Mouse (Mus musculus) CH12.LX (cell line): Measurements from ENCODE around the gene Rp9. TPM values are rescaled to one million over a fixed set of nuclear protein-coding genes. Genes with fewer than 3 reads are reported as not detected.
"Not testable (repeated sequence)": the region's sequence is repeated elsewhere in the genome, so short reads cannot be mapped to it uniquely, and the experiment has no call there.

Experiments used
- DNase-seq: peaks from one replicate; pipeline ENCODE4 v3.0.0-alpha.2; 2013; ENCODE audit errors: extremely low read depth
- H3K27ac ChIP-seq: 2 replicates; pipeline ENCODE4 v1.5.1; 2012; ENCODE audit warnings: low read depth, mild to moderate bottlenecking, control low read depth, moderate library complexity; ENCODE audit not compliant: insufficient read depth
- H3K27me3 ChIP-seq: replicated peaks from 2 replicates; pipeline ENCODE3; 2012; ENCODE audit warnings: inconsistent platforms
- H3K36me3 ChIP-seq, 2 experiments: replicated peaks in 1 of 2; 2 replicates each; pipeline versions ENCODE3 to v1.6.1; 2012; ENCODE audit warnings: inconsistent platforms in 1 of 2, low read length in 1 of 2, mild to moderate bottlenecking in 1 of 2, mixed read lengths in 1 of 2, moderate library complexity in 1 of 2; ENCODE audit not compliant: control insufficient read depth in 1 of 2, insufficient read depth in 1 of 2
- H3K4me1 ChIP-seq, 2 experiments: 2 replicates each; pipeline ENCODE4 v1.6.1; 2012; ENCODE audit warnings: inconsistent platforms in 1 of 2, moderate library complexity in 1 of 2; ENCODE audit not compliant: insufficient read depth in 2 of 2, control insufficient read depth in 1 of 2
- H3K4me2 ChIP-seq: 2 replicates; pipeline ENCODE4 v1.6.1; 2012; ENCODE audit warnings: low read depth, mild to moderate bottlenecking, control low read depth; ENCODE audit not compliant: poor library complexity, insufficient read depth, severe bottlenecking
- H3K4me3 ChIP-seq, 3 experiments: fragments of 150-350 bp in 1 of 3; sonication (generic) in 1 of 3; replicated peaks in 1 of 3; 2 replicates each; pipeline versions ENCODE3 to v1.5.1; 2011 to 2012; ENCODE audit warnings: low read depth in 2 of 3, low read length in 2 of 3, mild to moderate bottlenecking in 2 of 3, moderate library complexity in 2 of 3, control low read depth in 1 of 3, improper control_type of control experiment in 1 of 3, inconsistent platforms in 1 of 3, mixed read lengths in 1 of 3; ENCODE audit not compliant: poor library complexity in 1 of 3
- H3K79me2 ChIP-seq: replicated peaks from 2 replicates; pipeline ENCODE4 v1.6.1; 2012; ENCODE audit warnings: mild to moderate bottlenecking, moderate library complexity; ENCODE audit not compliant: control insufficient read depth, poor library complexity, insufficient read depth, severe bottlenecking; ENCODE audit errors: extremely low read depth
- H3K9ac ChIP-seq: 2 replicates; pipeline ENCODE4 v1.6.1; 2012; ENCODE audit warnings: low read depth, mild to moderate bottlenecking, control low read depth, moderate library complexity; ENCODE audit not compliant: insufficient read depth
- H3K9me3 ChIP-seq: replicated peaks from 2 replicates; pipeline ENCODE3; 2012; ENCODE audit warnings: low read length, inconsistent platforms, mixed read lengths
- BHLHE40 ChIP-seq: IDR thresholded peaks from 2 replicates; pipeline ENCODE4 v1.6.1; 2011; ENCODE audit warnings: mild to moderate bottlenecking, low read depth, low read length, improper control_type of control experiment
- CTCF ChIP-seq, 2 experiments: IDR thresholded peaks in 1 of 2; conservative IDR thresholded peaks in 1 of 2; 2 replicates each; pipeline ENCODE4 v1.5.1; 2011 to 2012; ENCODE audit warnings: low read depth in 2 of 2, low read length in 2 of 2, improper control_type of control experiment in 1 of 2, inconsistent platforms in 1 of 2, mild to moderate bottlenecking in 1 of 2, moderate library complexity in 1 of 2
- ETS1 ChIP-seq: conservative IDR thresholded peaks from 2 replicates; pipeline ENCODE4 v1.6.1; 2012; ENCODE audit warnings: low read depth, mild to moderate bottlenecking, inconsistent platforms, low read length, improper control_type of control experiment, moderate library complexity
- MAFK ChIP-seq: IDR thresholded peaks from 2 replicates; pipeline ENCODE4 v1.6.1; 2011; ENCODE audit warnings: low read length, improper control_type of control experiment; ENCODE audit not compliant: insufficient replicate concordance
- MAZ ChIP-seq: IDR thresholded peaks from 2 replicates; pipeline ENCODE4 v1.6.1; 2012; ENCODE audit warnings: low read depth, mild to moderate bottlenecking, inconsistent platforms, low read length, improper control_type of control experiment, moderate library complexity
- MEF2A ChIP-seq: IDR thresholded peaks from 2 replicates; pipeline ENCODE4 v1.6.1; 2014; ENCODE audit warnings: low read depth, mild to moderate bottlenecking, inconsistent platforms, low read length, improper control_type of control experiment, borderline replicate concordance
- MXI1 ChIP-seq: IDR thresholded peaks from 2 replicates; pipeline ENCODE4 v1.6.1; 2011; ENCODE audit warnings: mild to moderate bottlenecking, low read depth, low read length, improper control_type of control experiment
- MYC ChIP-seq: IDR thresholded peaks from 2 replicates; pipeline ENCODE4 v1.6.1; 2011; ENCODE audit warnings: low read depth, mild to moderate bottlenecking, improper control_type of control experiment, low read length
- POLR2A ChIP-seq: IDR thresholded peaks from 2 replicates; pipeline ENCODE4 v1.6.1; 2011; ENCODE audit warnings: low read depth, mild to moderate bottlenecking, improper control_type of control experiment, low read length
- RAD21 ChIP-seq: IDR thresholded peaks from 2 replicates; pipeline ENCODE4 v1.6.1; 2011; ENCODE audit warnings: low read depth, mild to moderate bottlenecking, low read length, improper control_type of control experiment, moderate library complexity
- RCOR1 ChIP-seq: conservative IDR thresholded peaks from 2 replicates; pipeline ENCODE4 v1.6.1; 2012; ENCODE audit warnings: low read depth, mild to moderate bottlenecking, inconsistent platforms, low read length, improper control_type of control experiment
- SMC3 ChIP-seq: IDR thresholded peaks from 2 replicates; pipeline ENCODE4 v1.6.1; 2011; ENCODE audit warnings: low read depth, low read length, improper control_type of control experiment
- UBTF ChIP-seq: IDR thresholded peaks from 2 replicates; pipeline ENCODE4 v1.6.1; 2012; ENCODE audit warnings: low read depth, mild to moderate bottlenecking, inconsistent platforms, low read length, improper control_type of control experiment, moderate library complexity
- USF1 ChIP-seq: IDR thresholded peaks from 2 replicates; pipeline ENCODE4 v1.6.1; 2014; ENCODE audit warnings: low read depth, mild to moderate bottlenecking, inconsistent platforms, low read length, improper control_type of control experiment
- ZC3H11A ChIP-seq: IDR thresholded peaks from 2 replicates; pipeline ENCODE4 v1.6.1; 2012; ENCODE audit warnings: low read depth, mild to moderate bottlenecking, inconsistent platforms, low read length, improper control_type of control experiment
- ZKSCAN1 ChIP-seq: IDR thresholded peaks from 2 replicates; pipeline ENCODE4 v1.6.1; 2012; ENCODE audit warnings: low read depth, inconsistent platforms, low read length, improper control_type of control experiment, borderline replicate concordance
- dilution Hi-C: fragments of 300-500 bp; cut with MboI; formaldehyde crosslinking; loops from 2 replicates; pipeline ENCODE4 v1.14.3; 2020; ENCODE audit warnings: low sequenced_read_pairs; ENCODE audit not compliant: extremely low pct_unique_long_range_greater_than_20kb, extremely low pct_ligation_motif_present
- in situ Hi-C: fragments of 300-500 bp; cut with MboI; formaldehyde crosslinking; loops from 3 replicates; pipeline ENCODE4 v1.14.3; 2019; ENCODE audit warnings: low sequenced_read_pairs, low pct_ligation_motif_present, low pct_unique_long_range_greater_than_20kb, mixed read lengths
- polyA plus RNA-seq: library from polyadenylated mRNA; unstranded; fragments of >175 nt; gene quantifications from 2 replicates; pipeline ENCODE4 v1.2.1, GENCODE M21; 2012; ENCODE audit warnings: low read depth; ENCODE audit not compliant: insufficient read length
- total RNA-seq, 2 experiments: library from RNA; depleted of rRNA; stranded (reverse); fragments of 300-350 nt in 1 of 2; fragments of >200 nt in 1 of 2; gene quantifications; 2 replicates each; pipeline ENCODE4 v1.2.3; 2012 to 2014

Gene Rp9
- total and polyA plus RNA-seq, 3 experiments, result 64.2 to 86.9 (median 85.0) TPM

- no peaks in the 10 kb centered on the region for H3K9me3 ChIP-seq
- no peak overlapping the region for H3K27ac ChIP-seq
- TF ChIP-seq CTCF (conservative IDR thresholded peaks at IDR 0.05 in 1 of 2, IDR thresholded peaks at IDR 0.05 in 1 of 2; ENCODE audit: low read depth in 2 of 2, low read length in 2 of 2), result peak in 1 of 2 experiments; percentile 34; a peak in 1 of 4 replicates
- no peak for TF ChIP-seq BHLHE40
- no peak for DNase-seq
- no peaks in the 10 kb centered on the region for H3K27me3 ChIP-seq
- H3K4me3 ChIP-seq, result no peak overlapping the region
- dilution Hi-C loops (no loop called here), in situ Hi-C loops (no loop called here)
- no peak overlapping the region for H3K9ac ChIP-seq
- no peak overlapping the region for H3K4me2 ChIP-seq
- H3K79me2 ChIP-seq, result no peaks in the 10 kb centered on the region
- peaks cover 4 to 25% of the 10 kb centered on the region in 2 experiments for H3K4me1 ChIP-seq
- peaks cover 54 to 81% of the 10 kb centered on the region in 2 experiments for H3K36me3 ChIP-seq
These were observed 14.5 kb downstream of the Rp9 start for GRCm38 (mm10) chr9:22455041-22455440.

- Histone ChIP-seq H3K4me1 (peaks cover 8 to 27% of the 10 kb centered on the region in 2 experiments), H3K36me3 (peaks cover 61 to 86% of the 10 kb centered on the region in 2 experiments)
- H3K9ac ChIP-seq, H3K4me2 ChIP-seq, in situ Hi-C loops, H3K4me3 ChIP-seq, H3K9me3 ChIP-seq, H3K27ac ChIP-seq, H3K79me2 ChIP-seq, DNase-seq, dilution Hi-C loops, H3K27me3 ChIP-seq: not testable (repeated sequence)
These were observed 15.6 kb downstream of the Rp9 start, which contains the start of gene Gm17545 for GRCm38 (mm10) chr9:22453990-22454389. Gene Gm17545, plus strand, starts transcription at chr9:22454290.

DNA sequence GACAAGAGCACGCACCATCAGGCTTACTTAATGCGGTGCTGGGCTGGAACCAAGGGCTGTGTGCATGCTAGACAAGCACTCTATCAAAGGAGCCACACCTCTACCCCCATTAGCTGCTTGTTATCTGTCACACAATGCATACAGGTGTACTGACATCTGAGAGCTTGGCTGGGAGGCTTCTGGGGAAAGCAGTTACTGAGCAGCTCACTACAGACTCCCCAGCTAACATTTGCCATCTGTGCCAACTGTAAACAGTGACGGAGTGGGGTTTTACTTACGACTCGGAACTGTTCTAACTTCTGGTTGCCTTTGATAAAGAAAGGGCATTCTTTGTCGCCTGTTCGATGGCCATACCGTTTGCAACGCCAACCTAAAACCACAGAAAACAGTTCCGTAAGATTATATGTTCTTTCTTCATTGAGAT lies 16.0 kb downstream of the Rp9 start:
- H3K4me2 ChIP-seq, result no peak overlapping the region

More for the DNA sequence above, 16.0 kb downstream of the Rp9 start:
- dilution Hi-C loops, result no loop called here
- H3K36me3 ChIP-seq, result peaks cover 65 to 88% of the 10 kb centered on the region in 2 experiments
- H3K9ac ChIP-seq, result no peak overlapping the region
- no peak for DNase-seq
- no peaks in the 10 kb centered on the region for H3K27me3 ChIP-seq
- TF ChIP-seq MXI1, result no peak
- no peak for TF ChIP-seq RCOR1
- TF ChIP-seq CTCF (conservative IDR thresholded peaks at IDR 0.05 in 1 of 2, IDR thresholded peaks at IDR 0.05 in 1 of 2; ENCODE audit: low read depth in 2 of 2, low read length in 2 of 2), result no peak
- TF ChIP-seq MYC, result no peak
- no peak for TF ChIP-seq ZKSCAN1
- TF ChIP-seq USF1, result no peak
- no peak for TF ChIP-seq MAZ
- TF ChIP-seq ETS1, result no peak
- TF ChIP-seq MAFK, result no peak
- TF ChIP-seq MEF2A, result no peak
- no peak for TF ChIP-seq POLR2A
- no peak for TF ChIP-seq SMC3
- no peak for TF ChIP-seq ZC3H11A
- TF ChIP-seq UBTF, result no peak
- TF ChIP-seq RAD21, result no peak
- no peak overlapping the region for H3K4me3 ChIP-seq
- no peaks in the 10 kb centered on the region for H3K79me2 ChIP-seq
- H3K4me1 ChIP-seq, result peaks cover 13 to 26% of the 10 kb centered on the region in 2 experiments
- H3K9me3 ChIP-seq, result no peaks in the 10 kb centered on the region
- in situ Hi-C loops, result no loop called here
- H3K27ac ChIP-seq, result no peak overlapping the region
